Mouse (Mus musculus) monocyte, adult 59 days (primary cell): ENCODE measurements around the gene Nrl. TPM values are rescaled to one million over a fixed set of nuclear protein-coding genes. Genes with fewer than 3 reads are reported as not detected.

Source experiments
- total RNA-seq, 2 experiments: library from RNA; stranded (reverse); gene quantifications; one replicate each; pipeline ENCODE4 v1.2.4; 2023

Nrl gene
- not detected for total RNA-seq

DNA sequence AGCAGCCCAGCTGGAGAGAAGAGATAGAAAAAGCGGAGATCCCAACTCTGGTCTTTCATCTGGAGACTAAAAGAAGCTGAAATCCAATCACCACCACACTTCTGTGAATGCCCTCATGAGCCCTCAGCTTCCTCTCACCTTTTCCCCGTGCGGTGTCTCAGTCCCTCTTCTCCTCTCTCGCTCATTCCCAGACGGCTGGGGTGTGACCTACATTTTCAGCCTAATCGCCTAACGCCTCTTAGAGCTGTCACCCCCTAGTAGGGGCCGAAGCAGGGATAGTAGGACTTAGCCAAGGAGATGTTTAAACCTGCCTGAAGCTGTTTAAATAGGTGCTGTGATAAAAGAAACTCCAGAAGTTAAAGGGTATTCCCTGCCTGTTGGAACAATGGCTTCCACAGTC is at the start of gene Nrl:
TSS of gene Nrl (minus strand) at position 197 of the 400 bp plus-strand sequence.

DNA sequence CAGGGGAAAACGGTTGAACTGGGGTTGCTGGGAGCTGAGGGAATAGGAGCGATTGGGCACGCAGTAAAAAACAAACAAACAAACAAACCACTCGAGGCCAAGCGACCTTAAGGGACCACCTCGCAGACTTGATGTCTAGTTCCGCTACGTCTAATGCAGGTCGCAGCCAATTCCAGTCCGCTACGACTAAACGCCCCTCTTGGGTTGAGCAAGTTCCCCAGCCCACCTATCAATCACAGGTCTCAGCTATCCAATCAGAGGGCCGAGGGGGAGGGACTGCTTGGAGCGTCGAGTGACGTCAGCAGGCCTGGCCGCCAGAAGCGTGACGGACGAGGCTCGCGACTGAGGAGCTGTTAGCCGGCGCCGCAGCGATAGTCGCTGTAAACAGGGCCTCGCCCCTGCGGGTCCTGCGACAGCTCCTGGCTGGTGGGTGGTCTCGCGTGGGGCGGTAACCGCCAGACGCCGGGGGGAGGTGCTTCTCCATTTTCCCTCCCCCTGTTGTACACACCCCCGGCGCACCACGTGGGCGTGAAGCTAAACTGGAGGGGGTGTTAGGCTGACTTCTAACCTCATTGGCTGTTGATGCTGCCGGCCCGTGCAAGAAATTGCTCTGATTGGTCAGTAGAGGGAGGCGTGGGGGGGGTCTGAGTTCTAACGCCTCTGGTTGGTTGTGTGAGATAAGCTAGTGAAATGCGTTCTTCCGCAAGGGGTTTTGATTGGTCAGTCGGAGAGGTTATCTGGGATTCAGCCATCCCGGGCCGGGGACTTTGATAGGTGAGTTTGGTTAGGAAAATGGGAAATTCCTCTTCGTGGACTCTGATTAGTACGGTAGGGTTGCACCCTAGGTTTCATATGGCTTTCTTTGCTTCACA is 35.7 kb upstream of the Nrl start, which contains the start of gene A730061H03Rik:
TSS of gene A730061H03Rik (minus strand) at position 205 of the 872 bp plus-strand sequence.

DNA sequence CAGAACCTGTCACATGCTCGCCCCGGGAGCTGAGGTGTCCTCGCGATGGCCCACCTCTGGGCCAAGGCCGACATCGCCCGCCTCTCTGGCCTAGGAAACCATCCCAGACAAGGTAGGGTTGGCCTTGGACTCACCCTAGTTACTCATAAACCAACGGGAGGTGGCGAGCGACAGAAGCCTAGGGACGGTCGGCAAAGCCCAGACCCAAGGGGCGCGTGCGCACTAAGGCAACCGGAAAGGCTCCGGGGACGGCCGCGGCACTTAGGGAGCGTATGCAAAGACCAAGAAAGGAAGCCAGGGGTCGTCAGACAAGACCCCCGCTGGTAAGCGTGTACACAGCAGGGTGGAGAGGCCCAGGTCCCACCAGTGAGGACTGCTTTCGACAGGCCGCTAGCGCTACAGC is 35.0 kb upstream of the Nrl start, which contains the start of gene Dcaf11:
TSS of gene Dcaf11 (plus strand) at position 208 of the 403 bp plus-strand sequence.

DNA sequence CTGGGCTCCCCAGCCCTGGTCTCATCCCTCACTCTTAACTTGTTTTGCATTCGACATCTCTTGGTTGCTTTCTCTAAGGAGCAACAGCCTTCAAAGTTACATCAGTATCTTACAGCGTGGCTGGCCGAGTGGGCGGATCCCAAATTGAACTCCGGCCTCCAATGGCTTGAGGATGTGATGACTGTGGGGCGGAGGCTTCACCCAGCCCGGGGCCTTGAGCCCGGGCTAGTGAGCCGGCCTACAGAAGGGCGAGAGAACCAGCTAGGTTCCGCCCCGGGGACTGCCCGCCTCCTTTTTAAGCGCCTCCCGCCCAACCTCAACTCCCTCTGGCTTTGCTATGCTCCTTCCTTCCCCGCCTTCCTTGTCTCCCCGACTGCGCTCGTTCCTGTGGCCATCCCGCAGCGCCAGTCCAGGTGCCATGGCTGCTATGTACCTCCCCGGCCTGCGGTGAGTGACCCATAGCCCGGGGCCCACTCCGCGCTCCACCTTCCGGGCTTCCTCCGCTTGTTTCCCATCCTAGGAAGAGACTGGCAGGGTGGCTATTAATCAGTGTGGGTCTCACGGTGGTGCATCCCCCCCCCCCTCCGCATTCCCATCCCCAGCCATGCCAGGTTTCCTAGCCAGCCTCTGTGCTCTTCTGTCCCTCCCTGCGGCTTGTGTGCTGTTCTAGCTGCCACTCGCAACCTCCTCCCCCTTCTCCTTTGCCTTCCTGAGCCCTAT is 15.4 kb upstream of the Nrl start, which contains the start of gene Pck2:
TSS of gene Pck2 (plus strand) at position 200 of the 720 bp plus-strand sequence.

DNA sequence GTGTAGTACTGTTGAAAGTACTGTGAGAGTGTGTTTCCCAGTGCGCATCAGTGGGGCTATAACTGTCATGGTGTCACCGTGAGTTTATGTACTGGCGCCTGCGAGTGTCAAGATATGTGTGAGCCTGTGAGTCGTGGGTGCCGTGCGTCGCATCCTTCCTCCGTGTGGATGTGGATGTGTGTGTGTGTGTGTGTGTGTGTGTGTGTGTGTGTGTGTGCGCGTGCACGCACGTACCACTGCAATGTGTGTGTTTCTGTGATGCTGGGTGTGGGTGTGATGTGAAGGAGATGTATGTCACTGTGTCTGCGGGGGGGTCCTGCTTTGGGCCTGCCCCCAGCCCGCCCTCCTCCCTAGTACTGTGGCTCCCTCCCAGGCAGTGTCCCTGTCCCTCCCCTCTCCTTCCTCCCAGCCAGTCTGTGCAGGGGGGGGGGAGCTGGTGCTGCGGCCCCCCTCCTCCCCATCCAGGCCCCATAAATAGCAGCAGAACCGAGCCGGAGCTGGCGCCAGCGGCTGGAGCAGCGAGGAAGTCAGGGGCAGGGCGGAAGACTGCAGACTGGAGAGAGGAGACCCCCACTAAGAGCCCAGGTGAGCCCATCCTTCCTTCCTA is 14.6 kb downstream of the Nrl start, which contains the start of gene Cpne6:
TSS of gene Cpne6 (plus strand) at position 321 of the 607 bp plus-strand sequence.

DNA sequence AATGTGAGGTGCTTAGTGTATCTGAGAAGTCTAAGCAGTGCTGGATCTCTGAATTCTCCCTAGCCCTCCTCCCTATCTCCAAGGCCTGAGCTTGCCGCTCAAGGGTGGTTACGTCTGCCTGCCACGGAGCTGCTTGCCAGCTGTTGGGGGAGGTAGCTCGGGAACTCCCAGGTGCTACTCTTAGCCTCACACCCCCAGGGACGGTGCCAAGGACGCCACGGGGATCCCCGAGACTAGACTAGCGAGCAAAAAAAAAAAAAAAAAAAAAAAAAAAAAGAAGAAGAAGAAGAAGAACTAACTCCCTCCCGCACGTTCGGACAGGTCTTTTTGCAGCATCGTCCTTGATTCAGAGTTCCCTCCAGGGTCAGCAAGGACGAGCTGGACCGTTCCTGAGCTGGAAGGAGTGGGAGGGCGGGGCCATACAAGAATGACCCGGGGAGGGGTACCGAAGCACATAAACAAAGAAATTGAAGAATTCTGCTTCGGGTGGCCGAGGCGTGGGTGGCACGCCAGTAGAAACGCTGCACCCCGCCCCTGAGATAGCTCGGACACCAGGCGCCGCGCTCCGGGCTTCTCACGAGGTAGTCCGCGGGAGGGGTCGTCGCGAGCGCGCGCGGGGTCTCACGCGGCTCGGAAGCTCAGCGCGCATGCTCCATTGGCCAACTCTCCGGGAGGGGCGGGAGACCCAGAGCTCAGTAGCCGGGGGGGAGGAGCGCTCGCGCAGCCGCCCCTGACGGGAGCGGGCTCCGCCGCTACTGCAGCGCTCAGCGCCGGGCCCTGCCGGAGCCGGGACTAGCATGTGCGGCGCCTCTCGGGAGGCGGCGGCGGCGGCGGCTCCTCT is 34.2 kb downstream of the Nrl start, which contains the start of gene Carmil3:
TSS of gene Carmil3 (plus strand) at position 291 of the 841 bp plus-strand sequence.

DNA sequence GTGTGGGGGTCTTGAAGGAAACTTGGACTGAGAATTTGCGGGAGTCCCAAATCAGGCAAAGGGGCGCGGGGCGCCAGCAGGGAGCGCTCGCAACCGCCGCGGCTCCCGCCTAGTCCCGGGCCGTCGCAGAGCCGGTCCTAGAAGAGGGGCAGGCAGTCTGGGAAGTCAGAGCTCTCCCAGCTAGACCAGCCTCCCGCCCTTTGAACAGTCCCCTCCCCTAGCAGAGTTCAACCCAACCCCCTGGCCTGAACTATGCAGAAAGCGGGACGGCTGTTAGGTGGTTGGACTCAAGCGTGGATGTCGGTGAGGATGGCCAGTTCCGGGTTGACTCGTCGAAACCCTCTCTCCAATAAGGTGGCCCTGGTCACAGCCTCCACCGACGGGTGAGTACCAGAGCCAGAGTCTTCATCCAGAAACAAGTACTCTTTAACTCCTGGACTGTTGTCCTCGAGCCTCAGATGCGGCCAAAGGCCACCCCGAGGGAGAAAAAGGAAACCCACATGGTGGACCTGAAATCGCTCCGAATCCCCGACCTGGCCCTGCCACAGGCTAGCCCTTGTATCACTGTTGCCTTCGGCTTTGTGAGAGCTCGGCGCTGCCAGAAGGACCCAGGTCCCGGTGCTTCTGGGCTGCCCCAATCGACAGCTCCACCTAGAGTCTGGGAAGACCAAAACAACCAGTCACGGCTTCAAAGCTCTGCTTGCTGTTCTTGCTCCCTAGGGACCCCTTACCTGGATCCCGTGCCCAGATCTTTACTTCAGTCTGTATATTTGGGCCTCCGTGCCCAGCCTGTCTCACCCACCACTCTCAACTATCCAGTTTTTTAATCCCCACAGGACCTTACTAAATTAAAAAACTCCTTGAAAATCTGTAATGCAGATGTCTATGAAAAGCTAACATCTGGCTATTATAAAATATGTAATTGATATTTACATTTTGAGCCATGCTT is 45.9 kb downstream of the Nrl start, which contains the start of gene Dhrs4:
TSS of gene Dhrs4 (plus strand) at position 108 of the 949 bp plus-strand sequence.

Other genes starting within 250 kb of the Nrl start
- gene Dhrs4, start 46.2 kb downstream of the Nrl start, total RNA-seq = 10 to 100 TPM; 31.1 to 38.8 TPM
- gene Carmil3, start 34.3 kb downstream of the Nrl start, total RNA-seq = under 1 TPM; 0.26 to 0.58 TPM
- gene Cpne6, start 14.5 kb downstream of the Nrl start, total RNA-seq = not detected
- gene Pck2, start 15.3 kb upstream of the Nrl start, total RNA-seq = 10 to 100 TPM; 25.6 to 25.8 TPM
- 10 to 100 TPM; 69.5 to 86.4 TPM for gene Dcaf11, start 35.0 kb upstream of the Nrl start, total RNA-seq
- 1 to 10 TPM; 5.8 to 7.1 TPM for gene A730061H03Rik, start 35.4 kb upstream of the Nrl start, total RNA-seq
- gene Fitm1, start 50.6 kb upstream of the Nrl start, total RNA-seq = not detected
- gene Psme1, start 53.1 kb upstream of the Nrl start, total RNA-seq = 100 to 1,000 TPM; 242 to 257 TPM
- 10 to 100 TPM in 1 of 2 experiments, 1 to 10 TPM in 1; 7.3 to 11.2 TPM for gene Emc9, start 60.3 kb upstream of the Nrl start, total RNA-seq
- gene Psme2, start 66.1 kb upstream of the Nrl start, total RNA-seq = 100 to 1,000 TPM; 340 to 355 TPM
- 10 to 100 TPM; 72.7 to 87.7 TPM for gene Rnf31, start 66.7 kb upstream of the Nrl start, total RNA-seq
- gene Irf9, start 78.6 kb upstream of the Nrl start, total RNA-seq = 100 to 1,000 TPM; 103 to 113 TPM
- gene Rec8, start 93.1 kb upstream of the Nrl start, total RNA-seq = not detected
- gene Ipo4, start 111.0 kb upstream of the Nrl start, total RNA-seq = 10 to 100 TPM; 27.8 to 33.7 TPM
- 1 to 10 TPM; 2.0 to 3.1 TPM for gene Gm49378, start 112.9 kb upstream of the Nrl start, total RNA-seq
- 10 to 100 TPM; 43.7 to 44.6 TPM for gene Tm9sf1, start 118.8 kb upstream of the Nrl start, total RNA-seq
- gene Tssk4, start 125.2 kb upstream of the Nrl start, total RNA-seq = 1 to 10 TPM; 2.0 to 2.1 TPM
- gene Mdp1, start 135.5 kb upstream of the Nrl start, total RNA-seq = 10 to 100 TPM; 32.1 to 40.0 TPM
- 10 to 100 TPM; 26.1 to 29.0 TPM for gene Gmpr2, start 147.0 kb upstream of the Nrl start, total RNA-seq
- gene Nedd8, start 147.1 kb upstream of the Nrl start, total RNA-seq = 100 to 1,000 TPM; 227 to 260 TPM
- gene Tinf2, start 156.8 kb upstream of the Nrl start, total RNA-seq = 10 to 100 TPM; 64.2 to 64.6 TPM
- 10 to 100 TPM; 12.0 to 21.3 TPM for gene Tgm1, start 188.9 kb upstream of the Nrl start, total RNA-seq
- gene Rabggta, start 197.3 kb upstream of the Nrl start, total RNA-seq = 10 to 100 TPM; 45.5 to 46.2 TPM
- gene Dhrs1, start 220.7 kb upstream of the Nrl start, total RNA-seq = 10 to 100 TPM; 61.5 to 82.7 TPM
- gene Nop9, start 220.7 kb upstream of the Nrl start, total RNA-seq = 10 to 100 TPM; 19.2 to 28.9 TPM
- under 1 TPM in 1 of 2 experiments, not detected in 1; 0.42 TPM for gene Cideb, start 233.5 kb upstream of the Nrl start, total RNA-seq
- under 1 TPM; 0.46 to 0.63 TPM for gene Ltb4r2, start 236.4 kb upstream of the Nrl start, total RNA-seq
- gene Ltb4r1, start 241.0 kb upstream of the Nrl start, total RNA-seq = 10 to 100 TPM; 57.1 to 61.8 TPM